Mouse (Mus musculus): ENCODE measurements around the gene Zfp804a. TPM values are rescaled to one million over a fixed set of nuclear protein-coding genes. Genes with fewer than 3 reads are reported as not detected.

The Zfp804a gene
- polyA plus RNA-seq, 1 experiment from 2014 or later: 0.57 TPM

DNA sequence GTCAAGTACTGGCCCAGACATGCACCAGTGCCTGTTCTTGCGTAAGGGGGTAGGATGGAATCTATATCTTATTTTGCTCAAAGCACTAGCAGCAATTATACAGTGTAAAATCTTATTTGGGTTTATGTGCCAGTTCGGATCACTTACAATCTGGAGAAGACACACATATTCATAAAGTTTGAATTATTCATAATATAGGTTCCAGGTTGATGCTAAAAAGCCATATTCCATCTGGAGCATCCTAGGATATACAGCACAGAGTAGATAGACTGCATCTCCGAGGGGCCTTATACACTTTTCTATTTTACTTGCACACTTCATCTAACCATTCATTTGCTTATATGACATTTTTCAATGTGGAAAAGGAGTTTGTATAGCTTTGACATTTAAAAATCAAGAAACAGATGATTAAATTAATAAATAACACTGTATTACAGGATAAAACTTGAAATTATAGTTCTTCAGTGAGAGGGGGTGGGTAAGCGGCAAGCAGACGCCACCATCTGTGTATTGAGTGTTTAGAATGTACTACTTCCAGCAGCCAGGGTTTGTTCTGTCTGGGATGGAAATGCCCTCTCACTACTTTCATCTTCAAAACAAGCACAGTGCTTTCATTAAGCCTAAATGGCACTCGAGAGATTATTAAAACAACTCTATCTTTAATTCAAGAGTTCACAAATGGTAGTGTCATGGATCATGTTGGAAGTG is 25.4 kb downstream of the Zfp804a start:
- no peak overlapping the region for H3K9ac ChIP-seq (ENCODE audit: low read depth, low read length)
- H3K4me3 ChIP-seq (ENCODE audit: low read depth, low read length): no peak overlapping the region
- WGBS (ENCODE audit: insufficient replicate concordance): 83% methylated on average over 6 of the region's 6 CpGs
- no peaks in the 10 kb centered on the region for H3K4me1 ChIP-seq (ENCODE audit: control insufficient read depth, insufficient read depth, low read length)
- H3K36me3 ChIP-seq (ENCODE audit: control insufficient read depth, insufficient read depth, low read length): no peaks in the 10 kb centered on the region
- no peaks in the 10 kb centered on the region for H3K27me3 ChIP-seq (ENCODE audit: control insufficient read depth, insufficient read depth, low read length)
- no peak for ATAC-seq (replicated peaks; ENCODE audit: insufficient number of reproducible peaks, low FRiP score, low TSS enrichment)
- H3K4me2 ChIP-seq: no peak overlapping the region
- H3K27ac ChIP-seq (ENCODE audit: low read depth, low read length): no peak overlapping the region
- no peaks in the 10 kb centered on the region for H3K9me3 ChIP-seq (replicated peaks; ENCODE audit: control insufficient read depth, low read length)

DNA sequence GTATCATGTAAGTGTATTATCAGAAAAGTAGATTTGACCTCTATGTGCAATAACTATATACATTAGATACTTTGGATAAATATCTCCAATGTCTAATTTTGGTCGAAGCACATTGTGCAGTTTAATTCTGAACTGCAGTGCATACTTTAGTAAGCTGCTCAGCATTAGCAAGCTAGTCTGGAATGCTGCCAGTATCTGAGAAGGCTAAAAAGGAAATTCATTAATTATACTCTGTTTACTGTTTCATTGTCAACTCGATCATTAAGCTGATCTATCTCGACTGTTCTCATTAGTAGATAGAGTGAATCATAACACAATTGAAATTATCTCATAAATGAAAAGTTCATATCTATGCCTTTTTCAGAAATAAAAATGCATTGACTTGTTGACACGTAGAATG is 27.7 kb downstream of the Zfp804a start:
- Histone ChIP-seq H3K4me2 (no peak overlapping the region), H3K9ac (ENCODE audit: low read depth, low read length) (no peak overlapping the region), H3K9me3 (replicated peaks; ENCODE audit: control insufficient read depth, low read length) (no peaks in the 10 kb centered on the region), H3K27me3 (ENCODE audit: control insufficient read depth, insufficient read depth, low read length) (no peaks in the 10 kb centered on the region), H3K4me3 (ENCODE audit: low read depth, low read length) (no peak overlapping the region), H3K27ac (ENCODE audit: low read depth, low read length) (no peak overlapping the region), H3K4me1 (ENCODE audit: control insufficient read depth, insufficient read depth, low read length) (no peaks in the 10 kb centered on the region), H3K36me3 (ENCODE audit: control insufficient read depth, insufficient read depth, low read length) (no peaks in the 10 kb centered on the region)
- WGBS (ENCODE audit: insufficient replicate concordance): 62% methylated on average over 4 of the region's 4 CpGs
- ATAC-seq (replicated peaks; ENCODE audit: insufficient number of reproducible peaks, low FRiP score, low TSS enrichment): no peak

DNA sequence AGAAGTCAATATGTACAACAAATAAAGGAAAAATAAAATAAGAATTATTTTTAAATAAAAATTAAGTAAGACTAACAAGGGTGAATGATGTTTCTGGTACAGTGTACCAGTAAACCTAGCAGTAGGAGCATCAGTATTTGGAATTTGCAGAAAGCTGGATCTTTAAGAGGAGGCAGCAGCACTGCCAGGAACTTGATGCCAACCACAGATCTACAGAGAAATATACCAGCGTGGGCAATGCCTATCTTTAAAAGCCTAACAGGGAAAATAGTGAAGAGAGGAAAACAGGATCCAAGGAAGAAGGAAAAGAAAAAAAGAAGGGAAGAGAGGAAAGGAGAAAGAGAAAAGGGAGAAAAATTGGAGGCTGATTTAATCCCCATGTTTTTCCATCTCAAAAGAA is 60.1 kb downstream of the Zfp804a start:
- H3K27ac ChIP-seq (ENCODE audit: low read depth, low read length): no peak overlapping the region
- H3K27me3 ChIP-seq (ENCODE audit: control insufficient read depth, insufficient read depth, low read length): no peaks in the 10 kb centered on the region
- no peaks in the 10 kb centered on the region for H3K36me3 ChIP-seq (ENCODE audit: control insufficient read depth, insufficient read depth, low read length)
- no peaks in the 10 kb centered on the region for H3K4me1 ChIP-seq (ENCODE audit: control insufficient read depth, insufficient read depth, low read length)
- WGBS (ENCODE audit: insufficient replicate concordance): 63% methylated on average over 1 of the region's 1 CpGs
- H3K4me2 ChIP-seq: no peak overlapping the region
- no peaks in the 10 kb centered on the region for H3K9me3 ChIP-seq (replicated peaks; ENCODE audit: control insufficient read depth, low read length)
- no peak for ATAC-seq (replicated peaks; ENCODE audit: insufficient number of reproducible peaks, low FRiP score, low TSS enrichment)
- no peak overlapping the region for H3K9ac ChIP-seq (ENCODE audit: low read depth, low read length)
- no peak overlapping the region for H3K4me3 ChIP-seq (ENCODE audit: low read depth, low read length)

DNA sequence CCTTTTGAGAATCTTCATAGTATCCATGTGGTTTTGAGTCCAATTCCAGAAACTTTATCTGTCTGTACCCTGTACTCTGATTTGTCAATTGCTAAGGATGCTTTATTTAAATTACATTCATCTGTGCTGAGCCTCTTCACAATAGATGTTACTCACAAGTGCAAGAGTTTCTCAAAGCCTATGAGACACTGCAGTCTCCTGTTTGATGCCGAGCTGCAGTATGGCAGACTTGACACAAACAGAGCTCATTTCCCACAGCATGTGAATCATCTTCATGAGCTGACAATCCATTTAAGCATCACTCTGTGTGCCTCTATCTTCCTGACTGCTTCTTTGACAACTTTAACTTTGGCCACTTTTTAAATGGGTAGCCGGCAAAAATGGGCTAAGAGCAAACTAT is 60.6 kb downstream of the Zfp804a start:
- H3K27ac ChIP-seq (ENCODE audit: low read depth, low read length): no peak overlapping the region
- H3K4me2 ChIP-seq: no peak overlapping the region
- H3K9ac ChIP-seq (ENCODE audit: low read depth, low read length): no peak overlapping the region
- no peak for ATAC-seq (replicated peaks; ENCODE audit: insufficient number of reproducible peaks, low FRiP score, low TSS enrichment)
- no peaks in the 10 kb centered on the region for H3K9me3 ChIP-seq (replicated peaks; ENCODE audit: control insufficient read depth, low read length)
- 70% methylated on average over 2 of the region's 2 CpGs for WGBS (ENCODE audit: insufficient replicate concordance)
- no peaks in the 10 kb centered on the region for H3K4me1 ChIP-seq (ENCODE audit: control insufficient read depth, insufficient read depth, low read length)
- H3K36me3 ChIP-seq (ENCODE audit: control insufficient read depth, insufficient read depth, low read length): no peaks in the 10 kb centered on the region
- H3K4me3 ChIP-seq (ENCODE audit: low read depth, low read length): no peak overlapping the region
- no peaks in the 10 kb centered on the region for H3K27me3 ChIP-seq (ENCODE audit: control insufficient read depth, insufficient read depth, low read length)

DNA sequence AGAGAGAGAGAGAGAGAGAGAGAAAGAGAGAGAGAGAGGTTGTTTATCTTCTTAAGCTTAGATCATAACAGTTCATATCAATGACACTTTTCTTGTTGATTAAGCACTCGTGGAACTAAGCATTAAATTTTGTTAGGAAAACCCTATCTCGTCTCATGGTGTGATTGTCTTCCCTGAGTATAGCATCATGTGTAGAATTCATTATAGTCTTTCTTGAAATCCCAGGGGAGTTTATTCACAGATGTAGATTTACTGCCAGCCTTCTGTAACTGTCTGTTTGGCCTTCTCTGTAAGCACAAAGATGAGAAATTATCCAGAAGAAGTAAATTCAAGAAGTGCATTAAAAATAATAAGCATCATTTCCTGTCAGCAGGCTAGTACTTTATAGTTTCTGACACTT is 66.6 kb downstream of the Zfp804a start:
- 49% methylated on average over 2 of the region's 2 CpGs for WGBS (ENCODE audit: insufficient replicate concordance)
- H3K4me3 ChIP-seq (ENCODE audit: low read depth, low read length): no peak overlapping the region
- H3K27ac ChIP-seq (ENCODE audit: low read depth, low read length): no peak overlapping the region
- no peak for ATAC-seq (replicated peaks; ENCODE audit: insufficient number of reproducible peaks, low FRiP score, low TSS enrichment)
- no peaks in the 10 kb centered on the region for H3K36me3 ChIP-seq (ENCODE audit: control insufficient read depth, insufficient read depth, low read length)
- H3K9me3 ChIP-seq (replicated peaks; ENCODE audit: control insufficient read depth, low read length): no peaks in the 10 kb centered on the region
- no peak overlapping the region for H3K4me2 ChIP-seq
- no peak overlapping the region for H3K9ac ChIP-seq (ENCODE audit: low read depth, low read length)
- no peaks in the 10 kb centered on the region for H3K27me3 ChIP-seq (ENCODE audit: control insufficient read depth, insufficient read depth, low read length)
- H3K4me1 ChIP-seq (ENCODE audit: control insufficient read depth, insufficient read depth, low read length): no peaks in the 10 kb centered on the region

DNA sequence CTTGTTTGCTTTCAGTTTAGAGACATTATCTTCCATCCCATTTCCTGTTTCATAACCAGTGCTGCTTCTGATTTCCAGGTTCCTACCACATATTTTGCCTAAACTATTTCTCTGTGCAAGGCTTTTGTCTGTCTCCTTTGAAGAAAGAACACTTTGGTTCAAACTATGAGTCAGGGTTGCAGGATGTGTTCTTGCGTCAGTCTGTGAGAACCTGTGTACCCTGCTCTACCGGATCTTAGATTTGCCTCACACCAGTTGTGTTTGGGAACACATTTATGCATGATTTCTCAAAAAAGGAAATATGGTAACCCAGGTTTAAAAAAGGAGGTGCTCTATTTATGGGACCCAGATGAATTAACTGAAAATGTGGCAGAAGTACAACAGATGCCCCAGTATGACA is 125.7 kb downstream of the Zfp804a start:
- no peak overlapping the region for H3K9ac ChIP-seq (ENCODE audit: low read depth, low read length)
- no peaks in the 10 kb centered on the region for H3K36me3 ChIP-seq (ENCODE audit: control insufficient read depth, insufficient read depth, low read length)
- 80% methylated on average over 2 of the region's 2 CpGs for WGBS (ENCODE audit: insufficient replicate concordance)
- no peaks in the 10 kb centered on the region for H3K9me3 ChIP-seq (replicated peaks; ENCODE audit: control insufficient read depth, low read length)
- no peak overlapping the region for H3K27ac ChIP-seq (ENCODE audit: low read depth, low read length)
- H3K27me3 ChIP-seq (ENCODE audit: control insufficient read depth, insufficient read depth, low read length): no peaks in the 10 kb centered on the region
- H3K4me1 ChIP-seq (ENCODE audit: control insufficient read depth, insufficient read depth, low read length): no peaks in the 10 kb centered on the region
- ATAC-seq (replicated peaks; ENCODE audit: insufficient number of reproducible peaks, low FRiP score, low TSS enrichment): no peak
- H3K4me3 ChIP-seq (ENCODE audit: low read depth, low read length): no peak overlapping the region
- H3K4me2 ChIP-seq: no peak overlapping the region

DNA sequence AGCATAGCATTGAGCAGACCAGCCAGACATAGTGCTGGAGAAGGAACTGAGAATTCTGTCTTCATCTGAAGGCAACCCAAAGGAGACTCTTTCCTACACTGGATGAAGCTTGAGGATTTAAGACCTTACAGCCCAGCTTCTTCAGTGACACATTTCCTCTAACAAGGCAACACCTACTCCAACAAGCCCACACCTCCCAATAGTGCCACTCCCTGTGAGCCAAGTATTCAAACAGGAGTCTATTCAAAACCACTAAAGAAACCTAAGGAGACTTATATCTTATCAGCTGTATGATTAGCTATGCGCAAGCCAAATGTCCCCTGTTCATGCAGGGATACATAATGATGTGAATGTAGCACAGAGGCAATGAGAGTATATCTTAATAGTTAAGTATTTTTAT is 128.0 kb downstream of the Zfp804a start:
- Histone ChIP-seq H3K4me3 (ENCODE audit: low read depth, low read length) (no peak overlapping the region), H3K4me2 (no peak overlapping the region), H3K27me3 (ENCODE audit: control insufficient read depth, insufficient read depth, low read length) (no peaks in the 10 kb centered on the region), H3K9me3 (replicated peaks; ENCODE audit: control insufficient read depth, low read length) (no peaks in the 10 kb centered on the region), H3K36me3 (ENCODE audit: control insufficient read depth, insufficient read depth, low read length) (no peaks in the 10 kb centered on the region), H3K9ac (ENCODE audit: low read depth, low read length) (no peak overlapping the region), H3K27ac (ENCODE audit: low read depth, low read length) (no peak overlapping the region), H3K4me1 (ENCODE audit: control insufficient read depth, insufficient read depth, low read length) (no peaks in the 10 kb centered on the region)
- ATAC-seq (replicated peaks; ENCODE audit: insufficient number of reproducible peaks, low FRiP score, low TSS enrichment): no peak
- 76% methylated on average over 1 of the region's 1 CpGs for WGBS (ENCODE audit: insufficient replicate concordance)

DNA sequence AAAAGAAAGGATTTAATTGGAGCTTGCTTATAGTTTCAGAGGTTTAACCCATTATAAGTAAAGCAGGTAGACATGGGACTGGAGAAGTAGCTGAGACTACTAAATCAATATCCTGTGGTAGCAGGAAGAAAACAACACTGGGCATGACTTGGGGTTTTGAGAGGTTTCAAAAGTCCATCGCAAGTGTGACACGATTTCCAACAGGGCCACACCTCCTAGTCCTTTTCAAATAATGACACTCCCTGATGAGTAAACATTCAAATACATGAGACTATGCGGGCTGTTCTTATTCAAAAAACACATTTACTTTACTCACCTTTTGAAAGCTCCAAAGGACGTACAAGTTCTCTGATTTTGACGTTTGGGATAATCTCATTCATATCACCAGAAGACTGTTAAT is 146.9 kb downstream of the Zfp804a start:
- H3K9ac ChIP-seq (ENCODE audit: low read depth, low read length): no peak overlapping the region
- H3K27ac ChIP-seq (ENCODE audit: low read depth, low read length): no peak overlapping the region
- 81% methylated on average over 5 of the region's 5 CpGs for WGBS (ENCODE audit: insufficient replicate concordance)
- no peaks in the 10 kb centered on the region for H3K36me3 ChIP-seq (ENCODE audit: control insufficient read depth, insufficient read depth, low read length)
- no peaks in the 10 kb centered on the region for H3K27me3 ChIP-seq (ENCODE audit: control insufficient read depth, insufficient read depth, low read length)
- H3K9me3 ChIP-seq (replicated peaks; ENCODE audit: control insufficient read depth, low read length): no peaks in the 10 kb centered on the region
- H3K4me3 ChIP-seq (ENCODE audit: low read depth, low read length): no peak overlapping the region
- no peak for ATAC-seq (replicated peaks; ENCODE audit: insufficient number of reproducible peaks, low FRiP score, low TSS enrichment)
- no peaks in the 10 kb centered on the region for H3K4me1 ChIP-seq (ENCODE audit: control insufficient read depth, insufficient read depth, low read length)
- H3K4me2 ChIP-seq: no peak overlapping the region

DNA sequence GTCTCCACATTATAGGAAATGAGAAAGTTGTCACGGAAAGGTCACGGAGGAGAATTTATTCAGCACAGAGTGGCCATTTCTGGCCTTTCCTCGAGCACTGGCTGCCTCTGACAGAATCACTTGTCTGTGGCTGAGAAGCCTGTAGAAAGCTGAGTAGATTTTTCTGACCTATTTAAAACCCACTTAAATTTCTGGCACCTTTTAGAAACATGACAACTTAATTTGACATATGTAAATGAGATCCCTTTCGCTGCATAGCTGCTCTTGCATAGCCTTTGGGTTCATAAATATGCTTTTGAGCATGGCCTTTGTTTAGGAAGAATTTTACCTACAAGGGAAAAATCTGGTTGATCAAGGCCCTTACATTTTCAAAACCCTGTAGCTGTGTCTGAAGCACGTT is 147.6 kb downstream of the Zfp804a start:
- 79% methylated on average over 5 of the region's 5 CpGs for WGBS (ENCODE audit: insufficient replicate concordance)
- no peaks in the 10 kb centered on the region for H3K27me3 ChIP-seq (ENCODE audit: control insufficient read depth, insufficient read depth, low read length)

More for the DNA sequence above, 147.6 kb downstream of the Zfp804a start:
- Histone ChIP-seq H3K9me3 (replicated peaks; ENCODE audit: control insufficient read depth, low read length) (no peaks in the 10 kb centered on the region), H3K4me1 (ENCODE audit: control insufficient read depth, insufficient read depth, low read length) (no peaks in the 10 kb centered on the region), H3K27ac (ENCODE audit: low read depth, low read length) (no peak overlapping the region), H3K4me2 (no peak overlapping the region), H3K36me3 (ENCODE audit: control insufficient read depth, insufficient read depth, low read length) (no peaks in the 10 kb centered on the region), H3K9ac (ENCODE audit: low read depth, low read length) (no peak overlapping the region), H3K4me3 (ENCODE audit: low read depth, low read length) (no peak overlapping the region)
- no peak for ATAC-seq (replicated peaks; ENCODE audit: insufficient number of reproducible peaks, low FRiP score, low TSS enrichment)
